Mouse (Mus musculus): ENCODE data around the gene Il20rb. TPM values are rescaled to one million over a fixed set of nuclear protein-coding genes. Genes with fewer than 3 reads are reported as not detected.

Il20rb gene
- total and polyA plus RNA-seq, 3 experiments = 0.50 to 1.9 TPM; not detected in 1

DNA sequence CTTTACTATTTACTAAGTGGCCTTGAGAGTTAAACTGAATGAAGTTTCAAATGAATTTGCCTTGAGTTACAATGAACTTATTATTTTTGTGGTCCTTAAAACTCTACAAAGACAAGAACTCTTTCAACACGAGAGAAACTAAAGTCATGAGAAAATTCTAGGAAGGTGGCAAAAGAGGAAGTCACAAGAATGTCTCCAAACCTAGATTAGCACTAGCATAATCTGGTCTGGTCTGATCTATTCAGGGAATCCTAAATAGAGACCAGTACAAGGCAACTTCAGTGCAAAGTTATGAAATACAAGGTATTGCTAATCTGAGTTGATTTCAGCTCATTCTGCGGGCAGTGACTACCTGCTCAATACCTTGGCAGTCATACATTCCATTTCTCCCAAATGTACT, 38.6 kb upstream of the Il20rb start:
- H3K4me1 ChIP-seq (ENCODE audit: control insufficient read depth in 1 of 2, insufficient read depth in 2 of 2, low read length in 2 of 2) = peaks cover 18 to 25% of the 10 kb centered on the region in 2 experiments
- TF ChIP-seq RCOR1 (IDR thresholded peaks at IDR 0.05; ENCODE audit: low read depth, low read length) (peak; percentile 81), GATA1 (IDR thresholded peaks at IDR 0.05; ENCODE audit: low read depth, low read length) (peak; percentile 66), POLR2AphosphoS5 (IDR thresholded peaks at IDR 0.05; ENCODE audit: borderline replicate concordance, low read depth, low read length) (no peak), ETS1 (IDR thresholded peaks at IDR 0.05; ENCODE audit: low read depth, low read length) (peak; percentile 40; the same call in 1 of the 2 replicates), MYC (IDR thresholded peaks at IDR 0.05; ENCODE audit: low read depth, low read length) (no peak), MAFK (IDR thresholded peaks at IDR 0.05; ENCODE audit: borderline replicate concordance, low read depth, low read length) (no peak), TCF12 (IDR thresholded peaks at IDR 0.05; ENCODE audit: low read depth, low read length) (peak; percentile 28; the same call in 1 of the 2 replicates), TAL1 (IDR thresholded peaks at IDR 0.05; ENCODE audit: low read length) (0 out of 2 replicates have a peak, but pooled peaks have one; percentile 13), EP300 (IDR thresholded peaks at IDR 0.05; ENCODE audit: low read depth in 1 of 2, low read length in 2 of 2) (peak; percentile 56 to 81; a peak in 3 of 4 replicates), MEF2A (IDR thresholded peaks at IDR 0.05; ENCODE audit: extremely low read depth, insufficient replicate concordance, low read depth, low read length, poor library complexity, severe bottlenecking) (no peak)
- H3K79me2 ChIP-seq (ENCODE audit: control insufficient read depth, insufficient read depth, low read length, poor library complexity) = peaks cover 48% of the 10 kb centered on the region

GRCm38 (mm10) chr9:100522029-100522428, 35.4 kb upstream of the Il20rb start:
- no peak overlapping the region for H3K4me3 ChIP-seq (ENCODE audit: control insufficient read depth in 1 of 2, insufficient read depth in 1 of 2, low read depth in 2 of 2, low read length in 2 of 2)
- peaks cover 0 to 48% of the 10 kb centered on the region in 2 experiments; a peak in 2 of 4 replicates for H3K36me3 ChIP-seq (ENCODE audit: control insufficient read depth in 1 of 2, insufficient read depth in 2 of 2, low read length in 2 of 2)
- peaks cover 31% of the 10 kb centered on the region for H3K79me2 ChIP-seq (ENCODE audit: control insufficient read depth, insufficient read depth, low read length, poor library complexity)
- H3K27ac ChIP-seq (ENCODE audit: control insufficient read depth, low read depth, low read length) = no peak overlapping the region
- H3K9ac ChIP-seq (ENCODE audit: control insufficient read depth, low read depth, low read length, poor library complexity, severe bottlenecking) = no peak overlapping the region
- H3K4me1 ChIP-seq (ENCODE audit: control insufficient read depth in 1 of 2, insufficient read depth in 2 of 2, low read length in 2 of 2) = peaks cover 18 to 25% of the 10 kb centered on the region in 2 experiments
- no peaks in the 10 kb centered on the region for H3K9me3 ChIP-seq (replicated peaks; ENCODE audit: insufficient read depth, low read length)
- TF ChIP-seq EP300 (IDR thresholded peaks at IDR 0.05; ENCODE audit: low read depth in 1 of 2, low read length in 2 of 2) (peak in 1 of 2 experiments; percentile 24; a peak in 1 of 4 replicates), ZKSCAN1 (IDR thresholded peaks at IDR 0.05; ENCODE audit: low read depth, low read length) (no peak)
- no peaks in the 10 kb centered on the region for H3K27me3 ChIP-seq (ENCODE audit: control insufficient read depth in 1 of 2, insufficient read depth in 2 of 2, low read length in 2 of 2)
- DNase-seq (ENCODE audit: low read depth, low spot score) = no peak

More for the DNA sequence above, 38.6 kb upstream of the Il20rb start:
- H3K9me3 ChIP-seq (replicated peaks; ENCODE audit: insufficient read depth, low read length) = no peaks in the 10 kb centered on the region
- peak; percentile 68 for DNase-seq (ENCODE audit: low read depth, low spot score)
- H3K36me3 ChIP-seq (ENCODE audit: control insufficient read depth in 1 of 2, insufficient read depth in 2 of 2, low read length in 2 of 2) = peaks cover 0 to 49% of the 10 kb centered on the region in 2 experiments; a peak in 2 of 4 replicates
- no peaks in the 10 kb centered on the region for H3K27me3 ChIP-seq (ENCODE audit: control insufficient read depth in 1 of 2, insufficient read depth in 2 of 2, low read length in 2 of 2)
- no peak overlapping the region for H3K27ac ChIP-seq (ENCODE audit: control insufficient read depth, low read depth, low read length)
- no peak overlapping the region for H3K4me3 ChIP-seq (ENCODE audit: control insufficient read depth in 1 of 2, insufficient read depth in 1 of 2, low read depth in 2 of 2, low read length in 2 of 2)
- no peak overlapping the region for H3K9ac ChIP-seq (ENCODE audit: control insufficient read depth, low read depth, low read length, poor library complexity, severe bottlenecking)

- peaks cover 26% of the 10 kb centered on the region for H3K79me2 ChIP-seq (ENCODE audit: control insufficient read depth, insufficient read depth, low read length, poor library complexity)
- no peak overlapping the region for H3K27ac ChIP-seq (ENCODE audit: control insufficient read depth, low read depth, low read length)
- H3K36me3 ChIP-seq (ENCODE audit: control insufficient read depth in 1 of 2, insufficient read depth in 2 of 2, low read length in 2 of 2) = peaks cover 0 to 40% of the 10 kb centered on the region in 2 experiments; a peak in 2 of 4 replicates
- H3K4me1 ChIP-seq (ENCODE audit: control insufficient read depth in 1 of 2, insufficient read depth in 2 of 2, low read length in 2 of 2) = peaks cover 18% of the 10 kb centered on the region in 2 experiments
- H3K27me3 ChIP-seq (ENCODE audit: control insufficient read depth in 1 of 2, insufficient read depth in 2 of 2, low read length in 2 of 2) = no peaks in the 10 kb centered on the region
- H3K9ac ChIP-seq (ENCODE audit: control insufficient read depth, low read depth, low read length, poor library complexity, severe bottlenecking) = no peak overlapping the region
- no peak overlapping the region for H3K4me3 ChIP-seq (ENCODE audit: control insufficient read depth in 1 of 2, insufficient read depth in 1 of 2, low read depth in 2 of 2, low read length in 2 of 2)
- no peaks in the 10 kb centered on the region for H3K9me3 ChIP-seq (replicated peaks; ENCODE audit: insufficient read depth, low read length)
- DNase-seq (ENCODE audit: low read depth, low spot score) = peak; percentile 60
- TF ChIP-seq MAX (IDR thresholded peaks at IDR 0.05; ENCODE audit: low read length) (no peak), ZMIZ1 (IDR thresholded peaks at IDR 0.05; ENCODE audit: low read depth, low read length) (no peak), GATA1 (IDR thresholded peaks at IDR 0.05; ENCODE audit: low read depth, low read length) (peak; percentile 20; the same call in 1 of the 2 replicates), BHLHE40 (IDR thresholded peaks at IDR 0.05; ENCODE audit: borderline replicate concordance, low read depth, low read length) (peak; percentile 47; the same call in 1 of the 2 replicates), CHD2 (IDR thresholded peaks at IDR 0.05; ENCODE audit: low read length) (no peak), NELFE (IDR thresholded peaks at IDR 0.05; ENCODE audit: low read depth, low read length) (no peak), SIN3A (IDR thresholded peaks at IDR 0.05; ENCODE audit: low read length) (no peak; the same call in none of the 2 replicates), EP300 (IDR thresholded peaks at IDR 0.05; ENCODE audit: low read depth in 1 of 2, low read length in 2 of 2) (peak; percentile 10 to 40; a peak in 1 of 4 replicates), TAL1 (IDR thresholded peaks at IDR 0.05; ENCODE audit: low read length) (no peak), ZKSCAN1 (IDR thresholded peaks at IDR 0.05; ENCODE audit: low read depth, low read length) (no peak), JUND (IDR thresholded peaks at IDR 0.05; ENCODE audit: low read depth, low read length) (no peak), ZC3H11A (IDR thresholded peaks at IDR 0.05; ENCODE audit: low read depth, low read length) (peak; percentile 35; the same call in 1 of the 2 replicates), HCFC1 (IDR thresholded peaks at IDR 0.05; ENCODE audit: low read depth, low read length) (no peak), CTCF (IDR thresholded peaks at IDR 0.05 in 2 of 3, conservative IDR thresholded peaks at IDR 0.05 in 1 of 3; ENCODE audit: control insufficient read depth in 1 of 3, insufficient read depth in 1 of 3, low read depth in 2 of 3, low read length in 3 of 3, poor library complexity in 1 of 3, severe bottlenecking in 1 of 3) (peak; percentile 54 to 80 (median 77)), ETS1 (IDR thresholded peaks at IDR 0.05; ENCODE audit: low read depth, low read length) (no peak), POLR2A (IDR thresholded peaks at IDR 0.05; ENCODE audit: control insufficient read depth in 1 of 2, insufficient read depth in 1 of 2, low read depth in 1 of 2, low read length in 2 of 2, poor library complexity in 1 of 2) (no peak), SMC3 (IDR thresholded peaks at IDR 0.05; ENCODE audit: low read depth, low read length) (peak; percentile 65), RAD21 (IDR thresholded peaks at IDR 0.05; ENCODE audit: low read depth, low read length) (peak; percentile 58), E2F4 (IDR thresholded peaks at IDR 0.05; ENCODE audit: borderline replicate concordance, low read depth, low read length) (no peak)
Measured at GRCm38 (mm10) chr9:100520586-100520985, 34.0 kb upstream of the Il20rb start.

Data from MEL (cell line).